Mouse (Mus musculus) left cerebral cortex, adult 9 months (tissue): Measurements from ENCODE around the gene Foxn3.

Experiments
- DNase-seq, 2 experiments: peaks; one replicate each; pipeline ENCODE4 v3.0.0; 2022; ENCODE audit warnings: low spot score in 2 of 2

The Foxn3 gene

DNA sequence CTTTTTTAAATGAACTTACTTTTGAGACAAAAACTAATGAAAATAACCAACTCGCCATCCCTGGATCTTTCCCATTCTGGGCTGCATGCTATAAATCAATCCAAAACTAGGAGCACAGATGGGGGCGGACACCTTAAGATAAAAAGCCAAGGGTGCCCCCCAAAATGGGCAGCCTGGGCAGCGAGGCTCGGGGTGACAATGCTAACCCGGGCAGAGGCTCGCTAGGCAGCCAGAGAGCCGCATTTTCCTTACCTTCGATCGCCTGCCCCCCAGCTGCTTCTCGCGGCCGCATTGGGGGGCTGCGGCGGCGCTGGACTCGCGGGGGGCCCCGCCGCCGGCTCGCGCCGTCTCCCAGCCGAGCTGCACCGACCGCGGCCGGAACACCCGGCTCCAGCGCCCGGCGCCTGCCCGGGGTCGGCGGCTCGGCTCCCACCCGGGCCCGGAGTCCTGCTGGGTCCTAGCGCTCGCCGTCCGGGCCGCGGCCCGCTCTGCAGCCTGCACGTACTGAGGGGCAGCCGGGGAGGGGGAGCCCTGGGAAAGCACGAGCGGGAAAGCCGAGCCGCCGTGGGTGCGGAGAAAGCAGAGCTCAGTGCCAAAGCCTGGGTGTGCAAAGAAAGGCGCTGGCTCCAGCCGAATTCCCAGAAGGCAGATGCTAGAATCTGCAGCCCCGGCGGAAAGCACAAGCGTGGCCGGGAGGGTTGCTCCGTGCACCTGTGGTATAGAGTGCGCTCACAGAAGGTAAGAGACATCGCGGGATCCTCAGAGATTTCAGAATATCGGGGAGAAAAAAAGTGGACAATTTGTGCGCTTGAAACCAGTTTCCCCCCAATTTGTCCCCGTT, at the start of gene Foxn3:
Foxn3 (minus strand) TSS at position 364 of the 841 bp plus-strand sequence.
- DNase-seq: peak in 1 of 2 experiments; percentile 65

DNA sequence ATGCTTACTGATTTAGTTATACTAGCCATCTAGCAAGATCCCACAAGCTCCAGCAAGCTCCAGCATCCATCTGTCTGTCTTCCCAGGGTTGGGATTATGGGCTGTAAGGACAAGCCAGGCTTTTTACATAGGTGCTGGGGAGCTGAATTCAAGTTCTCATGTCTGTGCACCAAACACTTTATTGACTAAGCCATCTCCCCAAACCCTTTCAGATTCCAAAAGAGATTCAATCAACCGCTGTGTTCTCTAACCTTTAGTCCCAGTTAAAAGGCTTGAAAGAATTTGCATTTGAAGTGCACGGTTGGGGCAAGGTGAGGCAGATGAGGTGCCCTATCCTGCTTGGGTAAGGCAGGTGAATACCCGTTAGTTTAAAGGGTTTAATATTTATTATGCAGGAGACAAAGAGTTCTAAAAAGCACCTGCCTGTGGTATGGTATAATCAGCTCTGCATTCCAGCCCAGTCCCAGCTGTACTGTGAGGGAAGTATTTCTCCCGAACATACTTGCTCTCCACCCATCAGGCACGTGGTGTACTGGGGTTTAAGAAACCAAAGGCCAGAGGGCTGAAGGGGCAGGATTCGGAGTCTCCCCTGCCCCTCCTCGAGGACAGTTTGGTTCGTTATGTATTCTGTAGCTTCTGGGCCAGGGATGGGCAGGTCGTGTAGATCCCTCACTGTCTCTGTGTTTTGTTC, 48.9 kb upstream of the Foxn3 start:
- DNase-seq: no peak

DNA sequence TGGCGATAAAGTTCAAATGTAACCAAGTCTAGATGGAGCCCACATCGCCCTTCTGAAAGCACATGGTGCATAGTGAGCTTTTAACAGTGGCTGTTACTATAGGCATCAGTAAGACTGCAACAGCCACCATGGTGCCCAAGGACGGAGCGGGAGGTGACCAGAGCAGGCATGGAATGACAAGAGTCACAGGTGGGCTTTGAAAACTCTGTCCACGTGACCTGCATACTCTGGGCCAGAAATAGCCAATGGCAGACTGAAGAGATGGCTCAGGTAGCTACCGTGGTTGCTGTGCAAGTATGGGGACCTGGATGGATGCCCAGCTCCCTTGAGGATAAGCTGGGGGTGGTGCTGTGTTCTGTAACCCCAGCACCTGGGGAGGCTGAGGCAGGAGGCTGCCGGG, 47.5 kb upstream of the Foxn3 start:
- no peak for DNase-seq

DNA sequence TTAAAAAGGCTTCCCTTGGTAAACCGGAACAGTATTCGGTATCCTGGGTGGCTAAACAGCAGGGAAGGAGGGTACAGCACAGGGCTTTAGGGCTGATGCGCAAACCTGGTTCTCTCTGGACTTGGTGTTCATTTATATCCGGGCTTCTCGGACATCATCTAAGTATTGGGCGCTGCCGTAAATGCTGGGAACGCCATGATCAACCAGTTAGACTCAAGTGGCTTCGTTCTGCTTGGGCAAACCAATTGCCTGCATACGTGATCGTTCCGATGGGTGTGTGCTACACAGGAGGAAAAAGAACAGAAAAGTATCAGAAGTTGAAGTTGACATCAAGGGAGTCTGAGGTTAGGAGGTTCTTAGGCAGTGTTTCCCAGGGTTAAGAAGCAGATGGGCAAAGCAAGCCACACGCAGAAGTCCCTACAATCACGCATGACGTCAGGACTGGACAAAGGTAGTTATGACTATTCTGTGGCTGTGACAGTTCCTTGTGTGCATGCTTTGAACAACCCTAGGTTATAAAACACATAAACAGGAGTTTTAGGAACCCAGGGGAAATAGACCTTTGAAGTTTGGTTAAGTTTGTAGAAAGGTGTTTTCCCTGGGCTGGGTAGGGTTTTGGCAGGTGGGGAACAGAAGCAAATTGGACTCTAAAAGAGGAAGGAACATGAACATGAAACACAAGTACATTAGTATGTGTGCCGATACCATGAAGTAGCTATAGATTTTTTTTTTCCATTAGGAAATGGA, 46.9 kb upstream of the Foxn3 start:
- no peak for DNase-seq

DNA sequence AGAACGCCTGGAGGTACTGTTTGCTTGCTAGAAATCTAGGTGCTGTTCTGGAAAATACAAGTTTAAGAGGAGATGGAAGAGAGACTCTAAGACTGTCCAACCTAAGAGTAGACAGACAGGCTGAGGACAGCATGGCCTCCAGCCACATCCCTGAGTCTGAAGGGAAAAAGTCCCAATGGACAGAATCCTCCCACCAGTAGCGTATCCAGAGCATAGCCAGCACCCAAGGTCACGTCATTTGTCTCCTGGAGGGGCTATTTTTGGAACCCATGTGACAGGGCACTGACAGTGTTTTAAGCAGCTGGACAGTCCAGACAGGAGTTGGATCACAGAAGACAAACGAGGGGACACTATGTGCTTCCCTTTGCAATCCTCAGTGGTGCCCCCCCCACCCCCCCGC, 46.3 kb upstream of the Foxn3 start:
- DNase-seq: no peak

DNA sequence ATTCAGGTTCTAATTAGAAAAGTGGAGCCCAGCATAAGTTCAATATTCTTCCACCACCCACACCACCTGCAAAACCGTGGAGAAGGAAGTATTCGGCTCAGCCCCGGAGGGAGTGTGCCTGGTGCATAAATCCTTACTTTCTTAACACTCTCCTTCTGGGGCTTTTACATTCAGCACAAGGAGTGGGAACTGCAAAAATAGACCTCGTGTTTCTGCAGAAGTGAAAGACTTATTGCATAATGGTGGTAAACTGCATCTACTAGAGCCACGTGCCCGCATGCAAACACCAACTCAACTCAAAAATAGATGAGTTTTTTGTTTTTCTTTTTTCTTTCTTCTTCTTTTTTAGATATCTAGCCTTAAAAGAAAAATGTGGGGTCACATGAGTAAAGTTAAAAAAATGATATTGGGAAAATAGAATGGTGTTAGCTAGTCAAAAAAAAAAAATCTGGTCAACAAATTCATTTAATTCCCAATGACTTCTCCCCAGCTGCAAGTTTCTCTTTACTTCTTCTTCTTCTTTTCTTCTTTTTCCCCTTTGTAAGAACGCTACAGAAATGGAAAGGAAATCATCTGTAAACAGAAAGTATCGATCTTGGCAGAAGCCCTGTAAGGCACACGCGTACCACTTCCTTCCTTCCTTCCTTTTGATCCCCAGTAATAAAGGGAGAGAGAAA, 45.0 kb upstream of the Foxn3 start:
- peak; percentile 36 to 60 for DNase-seq

DNA sequence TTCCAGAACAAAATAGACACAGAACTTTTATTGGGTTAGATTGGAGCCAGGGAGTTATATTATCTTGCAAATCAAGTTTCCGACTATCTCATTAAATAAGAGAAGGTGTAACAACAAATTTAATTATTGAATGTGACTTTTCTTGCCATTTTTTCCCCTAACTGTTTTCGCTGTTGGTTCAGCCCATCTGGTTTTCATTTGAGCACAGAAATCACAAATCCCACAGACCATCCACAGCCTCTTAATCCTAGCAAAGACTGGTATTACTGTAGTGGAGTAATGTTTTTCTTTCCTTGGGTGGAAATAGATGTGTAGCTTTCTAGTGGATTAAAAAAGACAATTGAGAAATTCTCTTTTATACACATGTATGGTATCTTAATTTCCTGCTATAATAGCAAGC, 40.0 kb upstream of the Foxn3 start:
- no peak for DNase-seq

DNA sequence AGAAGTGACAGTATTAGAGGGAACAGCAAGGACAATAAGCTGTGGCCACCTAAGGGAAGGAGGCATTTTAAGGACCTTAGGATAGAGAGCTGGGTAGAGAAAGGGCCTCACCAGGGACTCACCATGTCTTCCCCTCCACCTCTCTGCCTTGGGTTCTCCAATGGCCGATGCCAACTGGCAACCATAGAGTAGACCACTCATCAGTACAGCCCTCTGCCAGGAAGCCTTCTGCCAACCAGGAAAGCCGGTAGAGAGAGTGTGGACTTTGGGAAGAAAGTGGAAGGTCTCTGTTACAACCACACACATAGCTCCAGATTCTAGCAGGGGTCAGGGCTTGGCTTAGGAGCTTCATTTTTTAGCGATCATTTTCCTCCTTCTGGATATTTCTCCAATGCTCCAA, 38.5 kb upstream of the Foxn3 start:
- DNase-seq: no peak

DNA sequence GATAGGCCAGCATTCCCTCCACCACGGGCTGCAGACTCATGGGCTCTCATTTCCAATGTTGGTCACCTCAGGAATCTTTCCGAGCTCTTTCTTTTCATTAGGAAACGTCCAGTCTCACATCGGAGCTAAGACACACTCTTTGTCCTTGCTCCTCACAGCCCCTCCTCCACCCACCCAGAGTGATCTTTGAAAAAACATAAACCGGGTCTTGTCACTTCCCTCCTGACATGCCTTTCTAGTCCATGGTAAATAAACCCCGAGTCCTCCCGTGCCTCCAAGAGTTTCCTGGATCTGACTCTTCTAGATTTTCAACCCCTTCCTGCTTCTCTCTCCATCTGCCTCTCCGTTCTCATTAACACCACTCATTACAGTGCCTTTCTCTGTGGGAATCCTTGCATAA, 38.0 kb upstream of the Foxn3 start:
- DNase-seq: no peak

DNA sequence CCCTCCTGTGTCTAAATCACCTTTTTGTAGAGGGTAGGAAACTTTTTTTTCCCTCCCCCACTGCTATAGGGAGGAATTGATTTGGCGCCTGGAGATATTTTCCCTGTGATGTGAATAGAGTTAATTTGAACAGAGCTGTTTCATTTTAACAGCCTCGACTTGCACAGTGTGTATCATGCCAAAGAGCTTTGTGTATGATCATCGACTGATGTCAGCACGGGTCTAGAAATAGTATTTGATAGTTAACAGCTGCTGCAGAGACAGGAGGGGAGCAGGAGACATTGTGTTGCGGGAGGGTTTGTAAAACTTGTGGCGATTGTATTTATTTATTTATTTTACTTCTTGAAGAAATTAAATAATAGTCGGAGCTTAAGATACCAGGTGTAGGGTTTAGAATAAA, 36.2 kb upstream of the Foxn3 start:
- no peak for DNase-seq

DNA sequence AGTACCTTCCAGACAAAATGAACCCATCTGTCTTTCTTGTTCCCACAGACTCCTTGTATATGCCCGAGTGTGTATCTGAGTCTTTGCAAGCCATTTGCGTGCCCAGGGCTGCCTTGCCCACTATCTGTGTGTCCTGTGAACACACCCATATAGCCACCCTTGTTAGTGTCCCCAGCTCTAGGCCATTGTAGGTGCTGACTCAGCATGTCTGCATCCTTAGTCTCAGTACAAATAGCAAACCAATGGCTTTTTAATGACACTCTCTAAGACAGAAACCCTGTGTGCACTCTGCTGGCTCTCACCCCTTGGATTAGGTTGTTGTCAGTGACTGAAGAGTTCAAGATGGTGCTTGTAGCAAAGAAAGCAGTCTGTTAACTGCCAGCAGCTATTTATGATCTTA, 33.0 kb upstream of the Foxn3 start:
- no peak for DNase-seq

DNA sequence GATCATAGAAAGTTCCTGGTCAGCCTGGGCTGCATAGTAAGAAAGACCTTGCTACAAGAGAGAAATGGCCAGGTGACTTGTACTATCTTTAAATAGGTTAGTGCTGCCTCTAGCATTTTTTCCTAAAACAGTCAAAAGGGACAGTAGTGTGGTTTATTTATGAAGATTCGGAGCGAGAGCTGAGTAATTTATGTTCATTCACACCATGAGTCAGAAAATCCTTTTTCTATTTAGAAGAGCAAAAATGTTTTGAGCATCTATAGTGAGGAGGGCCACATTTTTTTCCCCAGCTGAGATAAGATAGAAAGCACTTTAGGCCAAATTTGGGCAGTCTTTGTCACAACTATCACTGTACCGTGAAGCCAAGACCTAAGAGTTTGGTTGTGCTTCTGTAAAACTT, 24.0 kb upstream of the Foxn3 start:
- DNase-seq: no peak

DNA sequence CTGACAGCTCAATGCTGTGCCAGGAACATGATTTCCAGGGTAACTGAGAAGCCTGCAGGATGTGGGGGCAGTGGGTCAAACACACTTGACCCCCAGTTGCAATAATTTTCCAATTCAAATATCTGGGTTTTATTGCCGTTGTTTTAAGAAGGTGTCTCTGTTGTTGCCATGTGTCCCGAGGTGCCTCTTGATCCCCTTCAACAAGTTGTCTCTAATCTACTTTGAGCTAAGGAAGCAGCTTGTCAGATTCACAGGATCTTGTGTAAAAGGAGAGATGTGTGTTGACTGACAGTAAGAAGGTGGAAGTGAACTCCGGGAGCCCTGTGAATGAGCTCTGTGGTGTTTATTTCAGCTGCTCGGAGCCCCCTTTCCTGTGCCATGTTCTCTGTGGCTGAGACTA, 16.6 kb upstream of the Foxn3 start:
- no peak for DNase-seq

DNA sequence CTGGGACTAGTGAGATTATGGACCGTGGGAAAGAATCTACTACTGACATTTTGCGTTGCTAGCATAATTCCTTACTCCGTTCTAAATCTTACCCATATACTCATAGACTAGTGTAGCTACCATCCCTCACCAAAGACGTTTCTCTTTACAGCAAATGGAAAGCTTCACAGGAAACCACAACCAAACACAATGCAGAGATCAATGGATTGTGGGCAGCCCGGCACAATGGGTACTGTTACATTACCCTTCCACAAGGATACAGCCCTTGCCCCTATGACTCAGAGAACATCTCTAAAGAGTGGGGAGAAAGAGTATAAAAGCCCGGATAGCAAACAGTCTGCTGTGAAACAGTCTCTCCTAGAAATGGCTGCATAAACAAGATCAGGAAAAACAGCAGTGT, 13.3 kb upstream of the Foxn3 start:
- no peak for DNase-seq

DNA sequence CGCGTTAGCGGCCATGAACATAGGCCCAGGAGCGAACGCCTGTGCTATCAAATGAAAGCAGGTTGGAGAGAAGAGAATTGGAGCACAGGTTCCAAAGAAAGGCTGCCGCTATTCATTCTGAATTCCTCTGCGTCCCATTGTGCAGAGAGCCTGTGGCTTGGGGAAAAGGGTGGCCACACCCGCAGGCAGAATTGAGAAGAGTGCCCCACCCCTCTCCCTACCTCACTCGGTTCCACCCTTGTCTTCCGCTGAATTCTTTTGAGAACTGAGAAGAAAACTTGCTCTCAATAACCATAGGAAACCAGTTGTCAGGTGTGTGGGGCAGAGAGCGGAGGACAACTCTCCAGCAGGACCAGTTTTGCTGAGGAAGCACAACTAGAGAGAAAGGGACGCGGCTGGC, 10.9 kb upstream of the Foxn3 start:
- no peak for DNase-seq

DNA sequence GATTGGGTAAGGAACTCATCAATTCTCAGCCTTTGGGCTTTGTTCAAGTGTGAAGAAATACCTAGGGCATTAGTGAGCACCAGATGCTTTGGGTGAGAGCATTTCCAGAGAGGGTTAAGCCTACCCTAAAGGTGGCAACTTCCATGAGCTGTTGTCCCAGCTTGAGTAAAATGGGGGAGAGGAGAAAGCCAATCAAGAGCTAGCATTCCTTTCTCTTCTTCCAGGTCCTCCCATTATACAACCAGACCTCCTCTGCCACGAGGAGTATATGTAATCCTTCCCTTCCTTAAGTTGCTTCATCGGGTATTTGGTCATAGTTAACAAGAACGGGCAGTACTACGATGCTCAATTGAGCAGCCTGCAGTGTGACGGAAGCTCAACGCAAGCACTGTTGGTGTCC, 9.7 kb upstream of the Foxn3 start:
- DNase-seq: no peak

DNA sequence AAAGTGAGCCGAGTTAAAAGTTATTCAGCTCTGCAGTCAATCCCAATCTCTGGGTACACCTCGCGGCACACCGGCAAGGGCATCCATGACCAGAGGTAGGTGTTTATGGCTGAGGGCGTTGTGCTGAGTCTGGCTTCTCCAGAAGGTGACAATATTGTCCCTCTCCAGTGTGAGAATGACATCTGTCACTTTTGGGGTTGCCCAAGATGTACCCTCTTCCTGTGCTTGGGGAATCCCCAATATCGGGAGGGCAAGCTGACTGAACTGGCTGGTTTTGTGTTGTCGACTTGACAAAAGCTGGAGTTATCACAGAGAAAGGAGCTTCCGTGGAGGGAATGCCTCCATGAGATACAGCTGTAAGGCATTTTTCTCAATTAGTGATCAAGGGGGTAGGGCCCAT, 8.6 kb upstream of the Foxn3 start:
- DNase-seq: no peak

DNA sequence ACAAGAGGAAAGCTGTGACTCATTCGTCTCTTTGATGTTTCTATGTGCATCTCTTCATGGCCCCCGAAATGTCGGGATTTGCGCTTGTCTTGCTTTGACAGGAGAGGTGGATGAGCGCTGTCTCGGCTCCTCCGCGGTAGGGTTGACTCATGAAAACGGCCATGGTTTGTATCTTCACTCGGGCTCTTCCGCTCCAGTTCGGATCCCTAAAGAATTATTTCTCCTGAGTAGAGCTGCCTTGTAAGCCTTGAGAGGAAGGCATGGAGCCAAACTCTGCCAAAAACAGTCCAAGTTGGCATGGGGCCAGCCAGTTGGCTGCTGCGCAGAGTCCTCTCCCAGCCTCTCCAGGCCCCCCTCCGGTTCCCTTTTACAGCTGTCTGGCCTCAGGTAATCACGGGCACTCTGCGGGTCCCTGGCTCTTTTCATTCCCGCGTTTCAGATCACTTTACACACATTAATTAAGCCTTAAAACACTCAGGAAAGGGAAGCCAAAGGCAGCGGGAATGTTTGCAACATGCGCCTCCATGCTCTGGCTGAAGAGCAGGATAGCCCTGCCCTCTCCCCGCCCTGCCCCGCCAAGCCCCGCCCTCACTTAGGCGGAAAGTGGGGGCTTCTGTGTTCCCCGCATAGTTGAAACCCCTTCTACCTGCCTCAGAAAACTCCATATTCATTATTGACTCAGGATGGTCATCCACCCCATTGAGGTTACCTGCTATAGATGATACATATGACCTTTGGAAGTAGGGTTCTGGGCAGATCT, 7.0 kb upstream of the Foxn3 start:
- peak; percentile 37 to 69 for DNase-seq

DNA sequence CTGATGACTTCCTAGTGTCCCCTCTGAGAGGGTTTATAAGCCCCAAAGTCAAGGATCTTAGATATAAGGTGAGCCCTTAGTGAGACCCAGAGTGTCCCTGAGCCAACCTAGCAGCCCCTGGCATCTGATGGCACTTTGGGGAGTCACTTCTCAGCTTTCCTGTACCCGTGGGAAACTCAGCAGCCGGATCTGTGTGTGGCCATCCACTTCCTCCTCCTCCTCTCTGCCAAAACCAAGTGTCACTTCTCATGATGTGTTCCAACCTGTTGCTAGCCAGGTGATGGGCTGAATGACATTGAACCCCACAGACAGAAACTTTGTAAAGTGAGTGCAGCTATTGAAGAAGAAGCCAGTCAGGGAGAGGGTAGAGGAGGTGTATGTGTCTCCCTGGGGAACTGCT, 2.2 kb upstream of the Foxn3 start:
- no peak for DNase-seq

DNA sequence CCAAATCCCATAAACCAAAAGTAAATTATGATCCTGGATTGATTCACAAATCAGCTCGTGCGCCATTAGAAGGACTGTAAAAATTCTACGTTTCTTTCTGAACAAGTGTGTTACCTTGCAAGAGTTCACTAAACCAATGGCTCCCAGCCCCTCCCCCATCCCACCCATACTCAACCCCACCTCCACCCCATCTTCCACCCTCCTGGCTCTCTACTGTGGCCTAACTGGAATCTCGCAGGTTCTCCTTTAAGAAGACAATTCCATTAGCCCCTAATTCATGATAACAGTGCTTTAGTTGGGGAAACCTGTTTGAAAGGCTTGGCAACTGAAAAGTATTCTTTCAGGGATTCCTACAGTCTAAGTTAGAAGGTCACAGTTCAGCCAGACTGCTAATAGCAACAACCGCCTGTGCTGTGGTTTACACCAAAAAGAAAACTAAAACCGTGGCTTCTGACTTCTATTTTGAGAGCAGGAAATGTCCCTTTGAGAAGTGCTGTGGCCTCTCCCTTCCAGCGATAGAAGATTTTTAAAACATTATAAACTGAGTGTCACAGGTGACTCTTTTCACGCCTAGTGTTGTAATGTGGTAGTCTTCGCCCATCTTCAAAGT, 1.0 kb upstream of the Foxn3 start:
- no peak for DNase-seq

DNA sequence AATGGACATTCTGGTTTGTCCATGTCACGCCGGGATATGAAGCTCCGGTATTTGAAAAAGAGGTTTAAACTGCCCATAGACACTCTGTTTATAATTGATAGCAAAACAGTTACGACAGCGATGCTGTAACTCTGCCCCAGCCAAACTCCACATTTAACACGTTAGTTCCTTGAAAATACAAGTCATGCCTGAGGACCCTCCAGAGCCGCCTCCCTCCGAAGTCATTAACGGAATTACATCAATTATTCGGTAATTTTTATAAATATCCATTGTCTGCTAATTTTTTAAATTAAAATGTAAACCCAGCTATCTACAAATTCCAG, 554 bp downstream of the Foxn3 start:
- no peak for DNase-seq
